Mouse (Mus musculus) liver, embryonic 11.5 days (tissue): Measurements from ENCODE around the gene Dnajb4. TPM values are rescaled to one million over a fixed set of nuclear protein-coding genes. Genes with fewer than 3 reads are reported as not detected.

Experiments
- ATAC-seq: fragments of 200-750 bp; cut with Nextera tagmentation; replicated peaks from 2 replicates; pipeline ENCODE4 v1.8.0; 2017; ENCODE audit warnings: moderate number of reproducible peaks, mild to moderate bottlenecking, moderate TSS enrichment, moderate library complexity; ENCODE audit not compliant: low FRiP score
- DNase-seq: peaks from one replicate; pipeline ENCODE4 v3.0.0-alpha.2; 2017; ENCODE audit warnings: low spot score
- H3K27ac ChIP-seq: fragments of 300-500 bp; sonication (generic); 2 replicates; pipeline ENCODE4 v1.5.1; 2014; ENCODE audit warnings: mild to moderate bottlenecking, low read depth, low read length, control low read depth
- H3K27me3 ChIP-seq: fragments of 300-500 bp; sonication (generic); replicated peaks from 2 replicates; pipeline ENCODE4 v1.6.1; 2014; ENCODE audit warnings: low read length, mixed read lengths; ENCODE audit not compliant: control insufficient read depth, insufficient read depth
- H3K36me3 ChIP-seq: fragments of 300-500 bp; sonication (generic); 2 replicates; pipeline ENCODE4 v1.6.1; 2014; ENCODE audit warnings: mild to moderate bottlenecking, low read length, moderate library complexity, mixed read lengths; ENCODE audit not compliant: control insufficient read depth, insufficient read depth
- H3K4me1 ChIP-seq: fragments of 300-500 bp; sonication (generic); replicated peaks from 2 replicates; pipeline ENCODE4 v1.6.1; 2014; ENCODE audit warnings: low read length, mixed read lengths; ENCODE audit not compliant: control insufficient read depth, insufficient read depth
- H3K4me2 ChIP-seq: fragments of 300-500 bp; sonication (generic); 2 replicates; pipeline ENCODE4 v1.6.1; 2014; ENCODE audit warnings: mild to moderate bottlenecking, control low read depth, moderate library complexity
- H3K4me3 ChIP-seq: fragments of 300-500 bp; sonication (generic); 2 replicates; pipeline ENCODE4 v1.5.1; 2014; ENCODE audit warnings: low read depth, low read length, control low read depth
- H3K9ac ChIP-seq: fragments of 300-500 bp; sonication (generic); 2 replicates; pipeline ENCODE4 v1.6.1; 2014; ENCODE audit warnings: low read depth, low read length, control low read depth
- H3K9me3 ChIP-seq: fragments of 300-500 bp; sonication (generic); 2 replicates; pipeline ENCODE4 v1.6.1; 2016; ENCODE audit warnings: low read length, inconsistent platforms, mixed read lengths; ENCODE audit not compliant: control insufficient read depth
- WGBS: fragments of 180-500 bp; shearing (Covaris S2); extraction: QIAGEN DNeasy Blood & Tissue Kit; methylation state at CpG from one replicate; pipeline ENCODE4 v1.1.7; 2014; 5-methylcytosine and 5-hydroxymethylcytosine counted together
- polyA plus RNA-seq: library from polyadenylated mRNA; unstranded; fragments of >200 nt; fragmentation: Nextera tagmentation; extraction: Ambion mirVana; gene quantifications from 2 replicates; pipeline ENCODE4 v1.2.1, GENCODE M21; 2014

The Dnajb4 gene
- polyA plus RNA-seq, 1 experiment from 2014 or later, result 29.7 TPM

GRCm38 (mm10) chr3:152172322-152172935 is 37.7 kb downstream of the Dnajb4 start:
- DNase-seq (no peak), ATAC-seq (no peak)
- no peak overlapping the region for H3K27ac ChIP-seq
- no peaks in the 10 kb centered on the region for H3K9me3 ChIP-seq
- peaks cover 6% of the 10 kb centered on the region for H3K27me3 ChIP-seq
- peaks cover 7% of the 10 kb centered on the region for H3K4me1 ChIP-seq
- 78% methylated on average over 7 of the region's 7 CpGs for WGBS
- no peak overlapping the region for H3K4me2 ChIP-seq
- H3K36me3 ChIP-seq, result no peaks in the 10 kb centered on the region
- no peak overlapping the region for H3K4me3 ChIP-seq
- H3K9ac ChIP-seq, result no peak overlapping the region

DNA sequence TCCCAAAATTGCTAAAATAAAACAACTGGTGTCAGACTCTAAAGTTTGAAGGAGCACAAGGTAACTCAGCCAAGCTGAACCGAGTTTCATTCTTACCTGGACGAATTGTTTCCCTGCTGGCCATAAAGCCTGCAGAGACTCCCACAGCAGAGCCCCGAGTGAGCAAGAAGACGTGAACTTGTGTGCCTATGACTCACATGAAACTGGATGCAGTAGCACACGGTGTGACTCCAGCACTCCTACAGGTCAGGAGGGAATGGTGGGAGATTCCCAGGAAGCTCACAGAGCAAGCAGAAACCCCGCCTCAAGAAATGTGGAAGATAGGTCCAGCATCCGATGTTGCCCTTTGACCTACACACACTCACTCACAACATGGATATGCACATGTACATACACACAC is 38.2 kb downstream of the Dnajb4 start:
- H3K9ac ChIP-seq, result no peak overlapping the region
- 55% methylated on average over 7 of the region's 7 CpGs for WGBS
- H3K27me3 ChIP-seq, result peaks cover 12% of the 10 kb centered on the region
- H3K4me2 ChIP-seq, result no peak overlapping the region
- DNase-seq (no peak), ATAC-seq (no peak)
- H3K9me3 ChIP-seq, result no peaks in the 10 kb centered on the region
- H3K27ac ChIP-seq, result no peak overlapping the region
- no peaks in the 10 kb centered on the region for H3K36me3 ChIP-seq
- H3K4me1 ChIP-seq, result peaks cover 9% of the 10 kb centered on the region
- H3K4me3 ChIP-seq, result no peak overlapping the region

GRCm38 (mm10) chr3:152171236-152171635 is 38.9 kb downstream of the Dnajb4 start:
- Histone ChIP-seq H3K4me1 (peaks cover 9% of the 10 kb centered on the region), H3K9ac (no peak overlapping the region), H3K9me3 (no peaks in the 10 kb centered on the region), H3K27me3 (peaks cover 15% of the 10 kb centered on the region), H3K4me2 (no peak overlapping the region), H3K36me3 (no peaks in the 10 kb centered on the region), H3K27ac (no peak overlapping the region), H3K4me3 (no peak overlapping the region)
- DNase-seq, result no peak
- WGBS, result 30% methylated on average over 2 of the region's 2 CpGs
- peak; percentile 14; the same call in 1 of the 2 replicates for ATAC-seq

GRCm38 (mm10) chr3:152170407-152170806 is 39.7 kb downstream of the Dnajb4 start:
- H3K9ac ChIP-seq, result no peak overlapping the region
- H3K4me2 ChIP-seq, result no peak overlapping the region
- peaks cover 24% of the 10 kb centered on the region for H3K27me3 ChIP-seq
- H3K27ac ChIP-seq, result peak overlapping the region; percentile 29; the same call in 1 of the 2 replicates
- 14% methylated on average over 1 of the region's 1 CpGs for WGBS
- no peak for DNase-seq
- H3K4me1 ChIP-seq, result peaks cover 13% of the 10 kb centered on the region
- ATAC-seq, result no peak
- no peaks in the 10 kb centered on the region for H3K9me3 ChIP-seq
- H3K36me3 ChIP-seq, result no peaks in the 10 kb centered on the region
- no peak overlapping the region for H3K4me3 ChIP-seq

- WGBS, result 87% methylated on average over 10 of the region's 10 CpGs
- H3K27ac ChIP-seq, result no peak overlapping the region
These were observed 42.1 kb downstream of the Dnajb4 start for GRCm38 (mm10) chr3:152168007-152168406.

GRCm38 (mm10) chr3:152166699-152167451 is 43.2 kb downstream of the Dnajb4 start:
- Histone ChIP-seq H3K27ac (no peak overlapping the region; the same call in 1 of the 2 replicates), H3K27me3 (peaks cover 34% of the 10 kb centered on the region), H3K9ac (no peak overlapping the region), H3K36me3 (no peaks in the 10 kb centered on the region), H3K9me3 (no peaks in the 10 kb centered on the region), H3K4me1 (peaks cover 13% of the 10 kb centered on the region), H3K4me2 (peak overlapping the region; percentile 50), H3K4me3 (no peak overlapping the region)
- DNase-seq (no peak), ATAC-seq (no peak)
- 18% methylated on average over 29 of the region's 29 CpGs for WGBS

More at GRCm38 (mm10) chr3:152168007-152168406, 42.1 kb downstream of the Dnajb4 start:
- H3K9ac ChIP-seq, result no peak overlapping the region
- no peaks in the 10 kb centered on the region for H3K9me3 ChIP-seq
- H3K4me3 ChIP-seq, result no peak overlapping the region
- peaks cover 13% of the 10 kb centered on the region for H3K4me1 ChIP-seq
- no peak for ATAC-seq
- no peak for DNase-seq
- H3K27me3 ChIP-seq, result peaks cover 34% of the 10 kb centered on the region
- H3K4me2 ChIP-seq, result no peak overlapping the region
- H3K36me3 ChIP-seq, result no peaks in the 10 kb centered on the region

GRCm38 (mm10) chr3:152166099-152166423 is 44.0 kb downstream of the Dnajb4 start, which contains the start of gene Gipc2:
Gene Gipc2, minus strand, starts transcription at chr3:152166230.
- Histone ChIP-seq H3K4me2 (peak within 1 kb of the TSS; percentile 69), H3K27me3 (peaks cover 34% of the 10 kb centered on the region), H3K9me3 (no peaks in the 10 kb centered on the region), H3K27ac (no peak within 1 kb of the TSS; the same call in 1 of the 2 replicates), H3K36me3 (no peaks in the 10 kb centered on the region), H3K4me1 (peaks cover 6% of the 10 kb centered on the region), H3K4me3 (peak within 1 kb of the TSS; percentile 55), H3K9ac (peak within 1 kb of the TSS; percentile 47; the same call in 1 of the 2 replicates)
- no peak for DNase-seq
- 0 out of 2 replicates have a peak, but pooled peaks have one; percentile 8 for ATAC-seq
- WGBS, result 17% methylated on average over 10 of the region's 10 CpGs

- peak; percentile 61 for DNase-seq
- H3K27ac ChIP-seq, result no peak overlapping the region
These were observed 44.6 kb downstream of the Dnajb4 start for GRCm38 (mm10) chr3:152165351-152166098.

More at GRCm38 (mm10) chr3:152165351-152166098, 44.6 kb downstream of the Dnajb4 start:
- H3K4me1 ChIP-seq, result peaks cover 9% of the 10 kb centered on the region
- no peaks in the 10 kb centered on the region for H3K9me3 ChIP-seq
- H3K4me2 ChIP-seq, result peak overlapping the region; percentile 69
- peaks cover 34% of the 10 kb centered on the region for H3K27me3 ChIP-seq
- ATAC-seq, result peak; percentile 51
- peak overlapping the region; percentile 47; the same call in 1 of the 2 replicates for H3K9ac ChIP-seq
- H3K4me3 ChIP-seq, result peak overlapping the region; percentile 55
- 3% methylated on average over 53 of the region's 53 CpGs for WGBS
- no peaks in the 10 kb centered on the region for H3K36me3 ChIP-seq
